Mouse (Mus musculus): ENCODE measurements around the gene Rgs11.

DNA sequence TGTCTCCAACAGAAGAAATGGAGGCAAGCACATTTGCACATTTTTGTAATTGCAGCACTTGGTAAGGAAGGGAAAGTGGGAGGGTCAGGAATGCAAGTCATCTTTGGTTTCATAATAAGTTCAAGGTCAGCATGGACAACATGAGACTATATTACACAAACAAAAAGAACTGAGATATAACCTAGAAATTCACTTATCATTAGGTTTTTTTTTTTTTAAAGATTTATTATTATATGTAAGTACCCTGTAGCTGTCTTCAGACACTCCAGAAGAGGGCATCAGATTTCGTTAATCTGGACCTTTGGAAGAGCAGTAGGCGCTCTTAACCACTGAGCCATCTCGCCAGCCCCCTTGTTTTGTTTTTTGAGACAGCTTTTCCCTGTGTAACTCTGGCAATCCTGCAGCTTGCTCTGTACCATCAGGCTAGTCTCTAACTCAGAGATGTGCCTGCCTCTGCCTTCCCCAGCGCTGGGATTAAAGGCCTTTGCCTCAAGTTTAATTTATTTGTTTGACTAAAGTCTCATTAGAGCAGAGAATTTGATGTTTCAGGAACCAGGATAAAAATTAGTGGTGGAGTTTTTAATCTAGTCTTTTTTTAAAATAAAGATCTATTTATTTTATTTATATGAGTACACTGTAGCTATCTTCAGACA is 49.3 kb downstream of the Rgs11 start:
- TF ChIP-seq TAL1 (IDR thresholded peaks at IDR 0.05; ENCODE audit: low read length) (no peak), GATA1 (IDR thresholded peaks at IDR 0.05; ENCODE audit: low read length) (no peak)
